ENCODE assay signal across 13 mouse cellular contexts in the genomic region with DNA sequence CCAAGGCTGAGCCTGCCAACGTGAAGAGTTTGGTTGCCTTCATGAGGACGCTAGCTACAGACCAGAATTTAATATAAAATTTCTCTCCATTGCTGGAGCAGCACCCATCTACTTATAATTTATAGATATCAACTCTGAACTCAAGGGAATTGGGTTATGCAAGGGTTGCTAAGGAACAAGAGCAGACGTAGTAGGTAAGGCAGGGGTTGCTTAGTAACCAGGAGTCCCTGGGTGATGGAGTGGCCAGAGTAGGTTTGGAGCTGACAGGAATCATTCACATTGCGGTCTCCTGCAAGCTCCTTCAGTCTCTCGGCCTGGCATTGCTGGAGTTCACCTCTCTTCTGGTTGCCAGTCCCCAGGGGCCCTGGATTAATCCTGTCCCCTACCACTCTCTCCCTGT. TPM values are rescaled to one million over a fixed set of nuclear protein-coding genes. Genes with fewer than 3 reads are reported as not detected.
DNase-seq lines count a peak whose midpoint lies in the region; ATAC-seq and TF ChIP-seq lines count a peak whose summit lies in the region.
"Had no signal": no experiment of that assay in that cellular context is flagged by ENCODE, and none has a peak within 500 bp of the region (broad histone marks: within the 10 kb centered on the region; RNA-seq: fewer than 3 reads in every experiment).

No protein-coding gene starts in this region.

- TF ChIP-seq CTCF in brain, embryonic 14.5 days (IDR thresholded peaks at IDR 0.05; ENCODE audit: borderline replicate concordance, extremely low read depth, insufficient read depth, insufficient read length), result no peak
- no peak for TF ChIP-seq CTCF in forebrain, postnatal 0 days (IDR thresholded peaks at IDR 0.05; ENCODE audit: low read depth)

- no peaks in the 10 kb centered on the region for H3K27me3 ChIP-seq in forebrain, postnatal 0 days (ENCODE audit: insufficient read depth, low read length)
- no peaks in the 10 kb centered on the region for H3K27me3 ChIP-seq in neural tube, embryonic 13.5 days
- 0 out of 2 replicates have a peak, but pooled peaks cover 9% of the 10 kb centered on the region for H3K27me3 ChIP-seq in heart, embryonic 10.5 days (ENCODE audit: insufficient read depth, poor library complexity, severe bottlenecking)
- H3K27me3 ChIP-seq: limb, embryonic 15.5 days had no signal

- DNase-seq in left cerebral cortex, postnatal 14 days (ENCODE audit: low spot score in 2 of 2), result peak; percentile 22 to 28
- DNase-seq in left cerebral cortex, postnatal 10 days (ENCODE audit: extremely low spot score in 1 of 2, low spot score in 2 of 2), result no peak
- DNase-seq in brain, embryonic 14.5 days (ENCODE audit: low read depth), result peak; percentile 67
- peak; percentile 39 for DNase-seq in forebrain, postnatal 0 days
- DNase-seq in heart, embryonic 10.5 days (ENCODE audit: low spot score), result no peak
- no peak for DNase-seq in testis, postnatal 14 days (ENCODE audit: low spot score)

- peak; percentile 82 for ATAC-seq in forebrain, postnatal 0 days
- ATAC-seq in neural tube, embryonic 13.5 days (ENCODE audit: low read depth), result peak; percentile 79
- ATAC-seq: inflammation-experienced regulatory T-cells, adult 6 months had no signal

- H3K4me2 ChIP-seq in forebrain, postnatal 0 days (ENCODE audit: low read depth), result no peak overlapping the region
- 0 out of 2 replicates have a peak overlapping the region, but pooled peaks have one; percentile 7 for H3K4me2 ChIP-seq in neural tube, embryonic 13.5 days
- H3K4me2 ChIP-seq: limb, embryonic 15.5 days had no signal

- WGBS in forebrain, postnatal 0 days, result 57% methylated on average over 5 of the region's 5 CpGs
- WGBS in neural tube, embryonic 13.5 days, result 54% methylated on average over 5 of the region's 5 CpGs
- WGBS in heart, embryonic 10.5 days, result 71% methylated on average over 5 of the region's 5 CpGs

- H3K9ac ChIP-seq in forebrain, postnatal 0 days, result no peak overlapping the region
- no peak overlapping the region for H3K9ac ChIP-seq in neural tube, embryonic 13.5 days
- H3K9ac ChIP-seq: limb, embryonic 15.5 days had no signal

- TF ChIP-seq POLR2A in brain, embryonic 14.5 days (IDR thresholded peaks at IDR 0.05; ENCODE audit: borderline replicate concordance, extremely low read depth, insufficient read depth, insufficient read length, poor library complexity, severe bottlenecking), result no peak

- H3K27ac ChIP-seq in forebrain, postnatal 0 days (ENCODE audit: low read depth, low read length), result peak overlapping the region; percentile 54
- H3K27ac ChIP-seq in neural tube, embryonic 13.5 days (replicated peaks), result no peak overlapping the region
- no peak overlapping the region; the same call in 1 of the 2 replicates for H3K27ac ChIP-seq in heart, embryonic 10.5 days
- H3K27ac ChIP-seq: heart, adult 2 months; limb, embryonic 15.5 days; macrophage had no signal

- no peaks in the 10 kb centered on the region for H3K36me3 ChIP-seq in forebrain, postnatal 0 days (ENCODE audit: insufficient read depth)
- no peaks in the 10 kb centered on the region for H3K36me3 ChIP-seq in neural tube, embryonic 13.5 days
- no peaks in the 10 kb centered on the region for H3K36me3 ChIP-seq in heart, embryonic 10.5 days
- H3K36me3 ChIP-seq: limb, embryonic 15.5 days had no signal

- H3K9me3 ChIP-seq in forebrain, postnatal 0 days (ENCODE audit: low read length), result no peaks in the 10 kb centered on the region
- H3K9me3 ChIP-seq in neural tube, embryonic 13.5 days, result no peaks in the 10 kb centered on the region
- H3K9me3 ChIP-seq in heart, embryonic 10.5 days, result no peaks in the 10 kb centered on the region
- H3K9me3 ChIP-seq: limb, embryonic 15.5 days had no signal

- H3K4me1 ChIP-seq in forebrain, postnatal 0 days (ENCODE audit: insufficient read depth), result peaks cover 8% of the 10 kb centered on the region; the same call in 1 of the 2 replicates
- peaks cover 16% of the 10 kb centered on the region for H3K4me1 ChIP-seq in neural tube, embryonic 13.5 days (replicated peaks)
- H3K4me1 ChIP-seq in heart, embryonic 10.5 days, result peaks cover 33% of the 10 kb centered on the region

- intact Hi-C loops in left cerebral cortex, postnatal 14 days (cut with DNase I), result loop anchor here (5.0 to 10.0 kb wide), 3 partner anchors 68 to 396 kb away; partner anchors contain the start of gene Pck2
- intact Hi-C loops in left cerebral cortex, postnatal 10 days (cut with DNase I), result loop anchor here (10.0 kb wide), 1 partner anchor 406 kb away; no protein-coding TSS in a partner anchor

- H3K4me3 ChIP-seq in forebrain, postnatal 0 days (ENCODE audit: low read depth, low read length), result no peak overlapping the region
- H3K4me3 ChIP-seq in neural tube, embryonic 13.5 days, result no peak overlapping the region
- no peak overlapping the region for H3K4me3 ChIP-seq in heart, embryonic 10.5 days
- H3K4me3 ChIP-seq: heart, adult 2 months; limb, embryonic 15.5 days had no signal

RNA-seq across cellular contexts. Expression of gene Jph4, which starts 32.3 kb away (rescaled TPM):
- total RNA-seq in left cerebral cortex, postnatal 14 days (2021), result 100 to 1,000 TPM; 366 to 372 TPM
- 100 to 1,000 TPM; 368 to 375 TPM for total RNA-seq in left cerebral cortex, postnatal 10 days (2021)
- polyA plus RNA-seq in brain, embryonic 14.5 days (2012; rRNA removed), result 147 and 155 TPM in 2 replicates
- 156 and 160 TPM in 2 replicates for total RNA-seq in forebrain, postnatal 0 days (2014; rRNA removed)
- 47.4 and 55.3 TPM in 2 replicates for polyA plus RNA-seq in forebrain, postnatal 0 days (2015; fragmentation: Nextera tagmentation; extraction: Ambion mirVana)
- 21.1 and 21.4 TPM in 2 replicates for polyA plus RNA-seq in neural tube, embryonic 13.5 days (2015; fragmentation: Nextera tagmentation; extraction: Ambion mirVana)
- 0.06 and 0.18 TPM in 2 replicates for polyA plus RNA-seq in heart, embryonic 10.5 days (2016; fragmentation: Nextera tagmentation; extraction: Ambion mirVana)
- total RNA-seq: MEL had no signal
- polyA plus RNA-seq: CD4-positive, CD25-positive, alpha-beta regulatory T cell, adult 4 months; inflammation-experienced regulatory T-cells, adult 6 months; macrophage had no signal

RNA-seq across cellular contexts. Expression of gene Ap1g2, which starts 42.6 kb away (rescaled TPM):
- 10 to 100 TPM; 10.4 to 12.3 TPM for total RNA-seq in left cerebral cortex, postnatal 14 days (2021)
- 10 to 100 TPM; 14.6 to 18.0 TPM for total RNA-seq in left cerebral cortex, postnatal 10 days (2021)
- 13.6 and 20.6 TPM in 2 replicates for polyA plus RNA-seq in brain, embryonic 14.5 days (2012; rRNA removed)
- 11.3 and 12.8 TPM in 2 replicates for total RNA-seq in forebrain, postnatal 0 days (2014; rRNA removed)
- polyA plus RNA-seq in forebrain, postnatal 0 days (2015; fragmentation: Nextera tagmentation; extraction: Ambion mirVana), result 4.2 and 5.5 TPM in 2 replicates
- polyA plus RNA-seq in neural tube, embryonic 13.5 days (2015; fragmentation: Nextera tagmentation; extraction: Ambion mirVana), result 5.2 and 8.3 TPM in 2 replicates
- polyA plus RNA-seq in heart, embryonic 10.5 days (2016; fragmentation: Nextera tagmentation; extraction: Ambion mirVana), result 15.6 and 18.9 TPM in 2 replicates

RNA-seq across cellular contexts. Expression of gene Thtpa, which starts 54.5 kb away (rescaled TPM):
- 10 to 100 TPM; 26.7 to 28.1 TPM for total RNA-seq in left cerebral cortex, postnatal 14 days (2021)
- total RNA-seq in left cerebral cortex, postnatal 10 days (2021), result 10 to 100 TPM; 31.4 to 31.5 TPM
- polyA plus RNA-seq in brain, embryonic 14.5 days (2012; rRNA removed), result 13.5 and 18.3 TPM in 2 replicates
- 49.0 and 55.2 TPM in 2 replicates for total RNA-seq in forebrain, postnatal 0 days (2014; rRNA removed)
- 47.2 and 48.0 TPM in 2 replicates for polyA plus RNA-seq in forebrain, postnatal 0 days (2015; fragmentation: Nextera tagmentation; extraction: Ambion mirVana)
- polyA plus RNA-seq in neural tube, embryonic 13.5 days (2015; fragmentation: Nextera tagmentation; extraction: Ambion mirVana), result 29.4 and 29.8 TPM in 2 replicates
- 16.1 and 16.4 TPM in 2 replicates for polyA plus RNA-seq in heart, embryonic 10.5 days (2016; fragmentation: Nextera tagmentation; extraction: Ambion mirVana)

RNA-seq across cellular contexts. Expression of gene Zfhx2, which starts 56.9 kb away (rescaled TPM):
- total RNA-seq in left cerebral cortex, postnatal 14 days (2021), result 10 to 100 TPM; 37.2 to 37.9 TPM
- total RNA-seq in left cerebral cortex, postnatal 10 days (2021), result 10 to 100 TPM; 26.6 to 27.2 TPM
- 10.4 and 34.9 TPM in 2 replicates for polyA plus RNA-seq in brain, embryonic 14.5 days (2012; rRNA removed)
- 8.9 and 11.1 TPM in 2 replicates for total RNA-seq in forebrain, postnatal 0 days (2014; rRNA removed)
- polyA plus RNA-seq in forebrain, postnatal 0 days (2015; fragmentation: Nextera tagmentation; extraction: Ambion mirVana), result 2.7 and 7.5 TPM in 2 replicates
- 30.4 and 33.6 TPM in 2 replicates for polyA plus RNA-seq in neural tube, embryonic 13.5 days (2015; fragmentation: Nextera tagmentation; extraction: Ambion mirVana)
- polyA plus RNA-seq in heart, embryonic 10.5 days (2016; fragmentation: Nextera tagmentation; extraction: Ambion mirVana), result 3.8 and 4.2 TPM in 2 replicates

Comparison
In these comparisons a context has a peak if more than half of its experiments do, and no peak if none do; other contexts are left out.
1. DNase-seq: peak in left cerebral cortex, postnatal 14 days (2 of 2), brain, embryonic 14.5 days (single experiment) and forebrain, postnatal 0 days (single experiment); none in left cerebral cortex, postnatal 10 days (0 of 2), heart, embryonic 10.5 days (single experiment) and testis, postnatal 14 days (single experiment).
2. RNA of gene Jph4, which starts 32.3 kb away (polyA plus RNA-seq): 147 to 155 TPM in brain, embryonic 14.5 days, 47.4 to 55.3 TPM in forebrain, postnatal 0 days and 21.1 to 21.4 TPM in neural tube, embryonic 13.5 days; 0.06 to 0.18 TPM in heart, embryonic 10.5 days; every median in the first group is over 10 times any median in the second.